Mouse (Mus musculus) thymus, adult 2 months (tissue): ENCODE measurements at regions not wholly inside any gene's neighbourhood (a gene's known extent, or its start where the extent isn't known, plus 50 kb on each side); places are given as distances from the start of the nearest gene placed in this dataset.
"Not testable (repeated sequence)": the region's sequence is repeated elsewhere in the genome, so short reads cannot be mapped to it uniquely, and the experiment has no call there.

Experiments
- DNase-seq: peaks from one replicate; pipeline ENCODE4 v3.0.0; 2021
- H3K27ac ChIP-seq: fragments of 200-500 bp; 2 replicates; pipeline ENCODE4 v1.5.1; 2012; ENCODE audit warnings: low read length, control low read depth; ENCODE audit not compliant: control insufficient read depth, insufficient read depth
- H3K27me3 ChIP-seq: fragments of 200-500 bp; 2 replicates; pipeline ENCODE4 v1.6.1; 2012; ENCODE audit warnings: mild to moderate bottlenecking, low read length, moderate library complexity, mixed read lengths; ENCODE audit not compliant: control insufficient read depth, insufficient read depth
- H3K36me3 ChIP-seq: fragments of 200-500 bp; 2 replicates; pipeline ENCODE4 v1.6.1; 2012; ENCODE audit warnings: mild to moderate bottlenecking, low read length, moderate library complexity; ENCODE audit not compliant: control insufficient read depth, insufficient read depth
- H3K4me1 ChIP-seq: fragments of 200-500 bp; replicated peaks from 2 replicates; pipeline ENCODE4 v1.6.1; 2012; ENCODE audit warnings: low read length; ENCODE audit not compliant: control insufficient read depth, insufficient read depth
- H3K4me3 ChIP-seq: fragments of 200-500 bp; 2 replicates; pipeline ENCODE4 v1.5.1; 2012; ENCODE audit warnings: mild to moderate bottlenecking, low read length, control low read depth, moderate library complexity; ENCODE audit not compliant: control insufficient read depth, insufficient read depth
- CTCF ChIP-seq: fragments of 200-500 bp; IDR thresholded peaks from 2 replicates; pipeline ENCODE4 v1.5.1; 2012; ENCODE audit warnings: mild to moderate bottlenecking, control low read depth, low read length, moderate library complexity, borderline replicate concordance; ENCODE audit not compliant: control insufficient read depth, poor library complexity, insufficient read depth; ENCODE audit errors: extremely low read depth
- POLR2A ChIP-seq: fragments of 200-500 bp; IDR thresholded peaks from 2 replicates; pipeline ENCODE4 v1.6.1; 2012; ENCODE audit warnings: mild to moderate bottlenecking, low read length, control low read depth, moderate library complexity; ENCODE audit not compliant: control insufficient read depth, poor library complexity, insufficient read depth; ENCODE audit errors: extremely low read depth
- WGBS: fragments of 180-500 bp; shearing (Covaris S2); methylation state at CpG from one replicate; pipeline ENCODE4 v1.1.7; 2018; 5-methylcytosine and 5-hydroxymethylcytosine counted together

DNA sequence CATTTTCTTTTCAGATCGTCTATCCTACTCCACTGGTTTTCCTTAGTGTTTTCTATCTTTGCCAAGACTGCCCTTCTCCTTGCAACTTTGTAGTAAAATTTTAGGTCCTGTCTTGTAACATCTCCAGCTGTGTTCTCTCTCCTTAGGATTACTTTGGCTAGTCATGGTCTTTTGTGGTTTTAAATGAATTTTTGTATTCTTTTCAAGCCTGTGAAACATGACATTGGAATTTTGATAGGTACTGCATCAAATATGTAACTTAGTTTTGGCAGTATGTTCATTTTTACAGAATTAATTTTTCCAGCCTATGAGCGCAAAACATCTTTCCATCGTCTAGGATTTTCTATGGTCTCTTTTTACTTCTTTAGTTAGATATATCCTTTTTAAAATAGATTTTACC, 88.6 kb upstream of the Gm5148 start:
- TF ChIP-seq POLR2A, result no peak
- no peak for TF ChIP-seq CTCF
- Histone ChIP-seq H3K36me3 (no peaks in the 10 kb centered on the region), H3K4me1 (no peaks in the 10 kb centered on the region), H3K4me3 (no peak overlapping the region), H3K27me3 (no peaks in the 10 kb centered on the region), H3K27ac (no peak overlapping the region)
- WGBS, result 94% methylated on average over 3 of the region's 3 CpGs
- DNase-seq, result no peak

- H3K4me3 ChIP-seq, result no peak overlapping the region
- WGBS, result 98% methylated on average over 2 of the region's 2 CpGs
- no peaks in the 10 kb centered on the region for H3K4me1 ChIP-seq
- no peaks in the 10 kb centered on the region for H3K36me3 ChIP-seq
- DNase-seq, result no peak
- TF ChIP-seq CTCF, result no peak
- TF ChIP-seq POLR2A, result no peak
- no peak overlapping the region for H3K27ac ChIP-seq
- no peaks in the 10 kb centered on the region for H3K27me3 ChIP-seq
These were observed 87.1 kb upstream of the Gm5148 start for GRCm38 (mm10) chr3:37811429-37811828.

- Histone ChIP-seq H3K27ac (no peak overlapping the region), H3K4me3 (no peak overlapping the region), H3K27me3 (no peaks in the 10 kb centered on the region), H3K4me1 (no peaks in the 10 kb centered on the region), H3K36me3 (no peaks in the 10 kb centered on the region)
- no peak for TF ChIP-seq POLR2A
- no peak for TF ChIP-seq CTCF
- no peak for DNase-seq
- WGBS, result 94% methylated on average over 2 of the region's 2 CpGs
These were observed 86.5 kb upstream of the Gm5148 start for GRCm38 (mm10) chr3:37810763-37811162.

GRCm38 (mm10) chr3:37805805-37806148, 81.5 kb upstream of the Gm5148 start:
- WGBS, result under 1% methylated on average over 6 of the region's 6 CpGs
- no peak for TF ChIP-seq POLR2A
- TF ChIP-seq CTCF, result no peak
- no peaks in the 10 kb centered on the region for H3K36me3 ChIP-seq
- peak overlapping the region; percentile 79 for H3K27ac ChIP-seq
- H3K4me1 ChIP-seq, result peaks cover 37% of the 10 kb centered on the region
- no peak overlapping the region for H3K4me3 ChIP-seq
- DNase-seq, result peak; percentile 71
- no peaks in the 10 kb centered on the region for H3K27me3 ChIP-seq

DNA sequence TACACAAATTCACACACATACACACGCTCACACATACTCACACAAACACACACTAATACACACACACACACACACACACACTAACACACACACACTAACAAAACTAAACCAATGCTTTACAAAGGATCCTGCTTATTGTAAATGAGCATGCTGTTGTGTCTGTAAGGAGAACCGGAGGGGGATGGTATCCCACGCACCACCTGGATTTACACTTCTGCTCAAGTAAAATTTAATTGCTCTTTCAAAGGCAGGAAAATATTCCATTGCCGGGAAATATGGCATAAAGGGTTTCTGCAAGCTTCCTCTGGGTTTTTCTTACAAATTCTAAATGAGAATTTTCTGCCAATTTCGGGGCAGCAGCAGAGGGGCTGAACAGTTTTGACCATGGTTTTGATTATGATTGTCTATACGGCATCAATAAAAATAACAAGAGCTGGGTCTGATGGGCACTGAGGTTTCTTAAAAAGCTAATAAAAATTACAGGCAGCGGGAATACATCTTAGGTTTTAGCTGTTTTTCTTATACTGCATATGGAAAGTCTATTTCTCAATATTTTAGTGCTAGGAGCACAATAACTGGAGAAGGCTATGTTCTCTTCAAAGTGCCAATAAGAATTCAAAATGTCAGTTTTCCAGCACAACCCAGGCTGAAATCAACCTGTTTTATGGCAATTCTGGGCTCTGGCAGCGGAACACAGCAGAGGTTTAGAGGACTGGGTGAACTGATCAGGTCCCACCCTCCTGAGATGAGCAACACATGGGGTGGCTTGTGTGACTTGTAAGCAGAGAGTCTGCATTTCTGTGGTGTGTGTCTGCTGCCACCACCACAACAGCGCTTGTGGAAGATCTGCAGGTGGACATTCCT, 80.9 kb upstream of the Gm5148 start:
- Histone ChIP-seq H3K4me3 (no peak overlapping the region), H3K4me1 (peaks cover 37% of the 10 kb centered on the region), H3K27me3 (no peaks in the 10 kb centered on the region), H3K36me3 (no peaks in the 10 kb centered on the region), H3K27ac (peak overlapping the region; percentile 79)
- WGBS, result 52% methylated on average over 9 of the region's 9 CpGs
- DNase-seq, result no peak
- TF ChIP-seq CTCF (no peak), POLR2A (no peak)

DNA sequence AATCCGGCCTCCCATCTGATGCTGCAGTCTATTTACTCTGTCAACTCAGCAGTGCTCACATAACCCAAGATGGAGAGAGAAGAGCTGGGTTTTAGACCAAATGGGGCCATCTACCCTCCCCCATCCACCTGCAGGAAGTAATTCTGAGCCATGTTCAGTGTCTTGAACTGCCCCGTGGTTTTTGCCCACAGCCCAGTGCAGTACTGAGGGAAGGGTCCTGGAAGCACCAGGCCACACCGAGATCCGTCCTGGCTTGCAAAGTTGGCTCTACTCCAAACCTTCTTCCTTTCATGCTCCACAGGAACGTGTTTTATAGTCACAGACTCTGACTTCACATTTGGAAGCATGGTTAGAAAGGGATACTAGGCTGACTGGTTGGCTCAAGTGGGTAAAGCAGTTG, 80.0 kb upstream of the Gm5148 start:
- Histone ChIP-seq H3K4me1 (peaks cover 37% of the 10 kb centered on the region), H3K27me3 (no peaks in the 10 kb centered on the region), H3K4me3 (no peak overlapping the region), H3K36me3 (no peaks in the 10 kb centered on the region), H3K27ac (peak overlapping the region; percentile 84)
- DNase-seq, result peak; percentile 63
- TF ChIP-seq POLR2A (no peak), CTCF (no peak)
- 4% methylated on average over 5 of the region's 5 CpGs for WGBS

- Histone ChIP-seq H3K27ac (peak overlapping the region; percentile 84), H3K4me1 (peaks cover 37% of the 10 kb centered on the region)
- not testable (repeated sequence) for DNase-seq, H3K27me3 ChIP-seq, H3K36me3 ChIP-seq, H3K4me3 ChIP-seq
- WGBS, result 81% methylated on average over 5 of the region's 5 CpGs
These were observed 79.5 kb upstream of the Gm5148 start for GRCm38 (mm10) chr3:37803781-37804180.
